In the genomic region with DNA sequence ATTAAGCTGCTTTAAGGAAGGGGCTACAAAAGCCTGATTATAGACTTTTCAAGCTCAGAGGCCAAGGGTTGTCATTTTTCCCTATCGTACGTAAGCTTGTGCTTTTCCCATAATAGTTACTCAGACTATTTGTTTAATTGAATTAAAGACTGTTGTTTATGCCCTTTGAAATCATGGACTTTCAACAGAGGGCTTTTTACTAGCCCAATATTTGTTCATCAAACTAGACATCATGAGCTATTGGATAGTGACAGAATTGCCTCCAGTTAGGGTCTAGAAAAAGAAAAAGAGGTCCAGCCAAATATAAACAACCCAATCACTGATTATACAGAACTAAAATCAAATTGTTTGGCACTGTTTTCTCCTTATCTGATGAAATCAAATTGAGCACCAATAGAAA, we compare ENCODE assay signal across 24 mouse cellular contexts.
DNase-seq lines count a peak whose midpoint lies in the region; ATAC-seq and TF ChIP-seq lines count a peak whose summit lies in the region.
"Had no signal": no experiment of that assay in that cellular context is flagged by ENCODE, and none has a peak within 500 bp of the region (broad histone marks: within the 10 kb centered on the region; RNA-seq: fewer than 3 reads in every experiment).

No protein-coding gene starts in this region.

- H3K36me3 ChIP-seq in liver, adult 2 months (ENCODE audit: control insufficient read depth, insufficient read depth, low read length), result no peaks in the 10 kb centered on the region
- no peaks in the 10 kb centered on the region for H3K36me3 ChIP-seq in liver, embryonic 12.5 days
- no peaks in the 10 kb centered on the region for H3K36me3 ChIP-seq in lung, embryonic 15.5 days
- H3K36me3 ChIP-seq: embryonic facial prominence, embryonic 10.5 days; embryonic facial prominence, embryonic 12.5 days; forebrain, embryonic 15.5 days; G1E had no signal

- no peak overlapping the region for H3K4me3 ChIP-seq in liver, adult 2 months (ENCODE audit: insufficient read depth, low read depth, low read length)
- H3K4me3 ChIP-seq in liver, embryonic 12.5 days, result no peak overlapping the region
- H3K4me3 ChIP-seq in lung, embryonic 15.5 days, result no peak overlapping the region
- no peak overlapping the region for H3K4me3 ChIP-seq in lung, adult 2 months (replicated peaks; ENCODE audit: extremely low read depth, low read depth, low read length)
- H3K4me3 ChIP-seq: embryonic facial prominence, embryonic 10.5 days; embryonic facial prominence, embryonic 12.5 days; forebrain, embryonic 13.5 days; forebrain, embryonic 15.5 days had no signal

- no peak overlapping the region for H3K9ac ChIP-seq in liver, adult 2 months (ENCODE audit: low read depth, low read length)
- no peak overlapping the region for H3K9ac ChIP-seq in liver, embryonic 12.5 days
- no peak overlapping the region for H3K9ac ChIP-seq in lung, embryonic 15.5 days
- H3K9ac ChIP-seq: embryonic facial prominence, embryonic 12.5 days; forebrain, embryonic 13.5 days; forebrain, embryonic 15.5 days had no signal

- DNase-seq in heart, adult 11 months, result peak; percentile 31
- no peak for DNase-seq in heart, postnatal 36 days
- DNase-seq in liver, adult 2 months (ENCODE audit: extremely low read depth, low read depth, low spot score), result peak; percentile 98
- DNase-seq in lung, adult 2 months, result no peak
- DNase-seq: adrenal gland, adult 8-10 months; adrenal gland, postnatal 14 days; adrenal gland, postnatal 36 days; B cell, adult 2 months; cerebellum, adult 11-12 months; cerebellum, adult 2 months; cerebellum, adult 9-10 months; cerebellum, postnatal 10 days; cerebellum, postnatal 25 days had no signal

- H3K4me2 ChIP-seq in liver, embryonic 12.5 days, result no peak overlapping the region
- no peak overlapping the region for H3K4me2 ChIP-seq in lung, embryonic 15.5 days
- H3K4me2 ChIP-seq: embryonic facial prominence, embryonic 12.5 days; forebrain, embryonic 13.5 days; forebrain, embryonic 15.5 days had no signal

- ATAC-seq in liver, embryonic 12.5 days, result no peak
- ATAC-seq in lung, embryonic 15.5 days (ENCODE audit: borderline replicate concordance, extremely low read depth, low FRiP score, low TSS enrichment), result no peak
- ATAC-seq: activated CD4-positive, CD25-positive, alpha-beta regulatory T cell, adult 4 months; CD4-positive, CD25-positive, alpha-beta regulatory T cell, adult 4 months; forebrain, embryonic 15.5 days; Patski had no signal

- 37% methylated on average over 2 of the region's 2 CpGs for WGBS in liver, adult 2 months
- 62% methylated on average over 2 of the region's 2 CpGs for WGBS in liver, embryonic 12.5 days (ENCODE audit: insufficient replicate concordance)
- WGBS in lung, embryonic 15.5 days, result 85% methylated on average over 2 of the region's 2 CpGs
- 62% methylated on average over 2 of the region's 2 CpGs for WGBS in lung, adult 2 months

- H3K27ac ChIP-seq in liver, adult 2 months (replicated peaks; ENCODE audit: insufficient read depth, low read depth, low read length), result peak overlapping the region; percentile 88
- H3K27ac ChIP-seq in liver, embryonic 12.5 days, result no peak overlapping the region
- 0 out of 2 replicates have a peak overlapping the region, but pooled peaks have one; percentile 9 for H3K27ac ChIP-seq in lung, embryonic 15.5 days
- H3K27ac ChIP-seq: embryonic facial prominence, embryonic 10.5 days; embryonic facial prominence, embryonic 12.5 days; forebrain, embryonic 13.5 days; forebrain, embryonic 15.5 days had no signal

- H3K4me1 ChIP-seq in liver, adult 2 months (ENCODE audit: control insufficient read depth, insufficient read depth, low read length), result peaks cover 36% of the 10 kb centered on the region
- H3K4me1 ChIP-seq in liver, embryonic 12.5 days, result peaks cover 11% of the 10 kb centered on the region; the same call in 1 of the 2 replicates
- H3K4me1 ChIP-seq in lung, embryonic 15.5 days, result peaks cover 40% of the 10 kb centered on the region
- peaks cover 10% of the 10 kb centered on the region for H3K4me1 ChIP-seq in lung, adult 2 months (ENCODE audit: control insufficient read depth, insufficient read depth, low read length)
- H3K4me1 ChIP-seq: embryonic facial prominence, embryonic 10.5 days; embryonic facial prominence, embryonic 12.5 days had no signal

- TF ChIP-seq CTCF in liver, adult 2 months (IDR thresholded peaks at IDR 0.05; ENCODE audit: low read depth, low read length), result no peak
- no peak for TF ChIP-seq CTCF in lung, adult 2 months (IDR thresholded peaks at IDR 0.05; ENCODE audit: insufficient read depth, low read length)

- no peaks in the 10 kb centered on the region for H3K9me3 ChIP-seq in liver, embryonic 12.5 days (replicated peaks)
- no peaks in the 10 kb centered on the region for H3K9me3 ChIP-seq in lung, embryonic 15.5 days
- H3K9me3 ChIP-seq: embryonic facial prominence, embryonic 10.5 days; embryonic facial prominence, embryonic 12.5 days; forebrain, embryonic 13.5 days; forebrain, embryonic 15.5 days; G1E had no signal

- TF ChIP-seq POLR2A in liver, adult 2 months (IDR thresholded peaks at IDR 0.05; ENCODE audit: extremely low read depth, insufficient read depth, low read length), result no peak
- TF ChIP-seq POLR2A in lung, adult 2 months (IDR thresholded peaks at IDR 0.05; ENCODE audit: borderline replicate concordance, extremely low read depth, low read depth, low read length), result no peak

- intact Hi-C loops in heart, postnatal 36 days (cut with DNase I), result no loop called here

- no peaks in the 10 kb centered on the region for H3K79me2 ChIP-seq in liver, adult 2 months (ENCODE audit: control insufficient read depth, insufficient read depth, low read length)

- no peaks in the 10 kb centered on the region; the same call in 1 of the 2 replicates for H3K27me3 ChIP-seq in liver, adult 2 months (ENCODE audit: control insufficient read depth, insufficient read depth, low read length)
- no peaks in the 10 kb centered on the region for H3K27me3 ChIP-seq in liver, embryonic 12.5 days (replicated peaks)
- H3K27me3 ChIP-seq in lung, embryonic 15.5 days, result no peaks in the 10 kb centered on the region
- H3K27me3 ChIP-seq: CH12.LX; embryonic facial prominence, embryonic 12.5 days; forebrain, embryonic 13.5 days; forebrain, embryonic 15.5 days; Patski had no signal

Comparison
In these comparisons a context has a peak if more than half of its experiments do, and no peak if none do; other contexts are left out.
1. DNase-seq: peak in heart, adult 11 months (single experiment) and liver, adult 2 months (single experiment); none in heart, postnatal 36 days (0 of 2) and lung, adult 2 months (single experiment).